Mouse (Mus musculus): Measurements from ENCODE around the gene Tmem135.

DNA sequence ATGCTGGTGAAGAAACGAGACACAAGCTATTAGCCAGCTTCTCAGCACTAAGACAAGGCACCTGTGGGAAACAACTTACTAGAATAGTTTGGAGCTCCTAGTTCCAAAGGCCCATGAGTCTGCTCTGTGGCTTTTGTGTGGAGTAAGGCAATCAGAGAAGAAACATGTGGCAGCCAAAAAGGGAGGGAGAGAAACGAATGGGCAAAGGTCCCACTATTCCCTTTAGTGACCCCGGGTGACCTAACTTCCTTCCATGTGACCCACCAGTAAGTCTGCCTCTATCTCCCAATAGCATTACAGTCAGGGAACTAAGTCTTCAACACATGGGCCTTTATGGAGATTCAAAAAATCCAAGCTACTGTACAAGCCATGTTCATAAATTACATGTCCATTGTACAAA lies 95.1 kb downstream of the Tmem135 start:
- no peak for TF ChIP-seq POLR2A (IDR thresholded peaks at IDR 0.05; ENCODE audit: insufficient read depth, low read depth, low read length)
- no peak for TF ChIP-seq CTCF (IDR thresholded peaks at IDR 0.05; ENCODE audit: insufficient read depth, low read depth, low read length)
